Mouse (Mus musculus) Muller cell, postnatal 12 days (primary cell): ENCODE results near the gene Gsta3.
A peak's percentile ranks its signal among the peaks of the same experiment; 100 is the strongest.
"Not testable (repeated sequence)": the region's sequence is repeated elsewhere in the genome, so short reads cannot be mapped to it uniquely, and the experiment has no call there.

Source experiments
- DNase-seq: peaks from one replicate; pipeline ENCODE4 v3.0.0-alpha.2; 2015; ENCODE audit errors: inconsistent ontology term

Gsta3 gene

GRCm38 (mm10) chr1:21239911-21240898 lies at the start of gene Gsta3:
Gene Gsta3 (plus strand): TSS chr1:21240589.
- DNase-seq: no peak

DNA sequence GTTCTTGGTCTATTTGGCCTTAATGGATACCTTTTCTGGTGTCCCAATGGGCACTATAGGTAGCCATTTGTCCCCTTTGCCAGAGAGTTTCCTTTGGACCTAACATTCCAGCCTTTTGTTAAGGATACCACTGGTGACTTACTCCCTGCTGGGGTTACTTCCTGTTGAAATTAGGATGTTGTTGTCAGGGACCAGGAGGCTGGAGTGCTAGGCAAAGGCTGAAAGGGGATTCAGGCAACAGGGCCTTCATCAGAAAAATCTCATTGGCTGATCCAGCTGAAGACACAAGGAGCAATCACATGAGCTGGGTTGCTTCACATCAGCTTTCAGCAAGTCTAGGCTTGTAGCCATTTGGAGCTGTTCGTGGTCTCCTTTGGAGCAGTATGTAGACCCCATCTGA lies 34.1 kb upstream of the Gsta3 start:
- DNase-seq: no peak

DNA sequence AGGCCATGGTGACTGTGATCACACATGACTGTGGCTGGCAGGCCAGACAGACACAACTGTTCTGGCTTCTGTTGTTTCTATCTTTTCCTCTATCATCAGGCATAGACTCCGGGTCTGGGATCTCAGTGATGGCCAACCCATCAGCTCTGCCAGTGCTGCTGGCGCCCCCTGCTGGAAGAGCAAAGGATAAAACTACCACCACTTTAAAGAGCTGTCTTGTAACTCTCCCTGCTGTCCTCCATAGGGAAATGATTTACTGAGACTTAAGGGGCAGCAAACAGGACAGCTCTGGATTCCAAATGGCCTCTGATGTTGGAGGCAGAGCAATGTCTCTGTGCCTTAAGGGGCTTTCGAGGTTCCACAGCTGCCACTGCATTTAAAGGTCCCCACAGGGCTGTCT lies 26.9 kb upstream of the Gsta3 start:
- DNase-seq: not testable (repeated sequence)

DNA sequence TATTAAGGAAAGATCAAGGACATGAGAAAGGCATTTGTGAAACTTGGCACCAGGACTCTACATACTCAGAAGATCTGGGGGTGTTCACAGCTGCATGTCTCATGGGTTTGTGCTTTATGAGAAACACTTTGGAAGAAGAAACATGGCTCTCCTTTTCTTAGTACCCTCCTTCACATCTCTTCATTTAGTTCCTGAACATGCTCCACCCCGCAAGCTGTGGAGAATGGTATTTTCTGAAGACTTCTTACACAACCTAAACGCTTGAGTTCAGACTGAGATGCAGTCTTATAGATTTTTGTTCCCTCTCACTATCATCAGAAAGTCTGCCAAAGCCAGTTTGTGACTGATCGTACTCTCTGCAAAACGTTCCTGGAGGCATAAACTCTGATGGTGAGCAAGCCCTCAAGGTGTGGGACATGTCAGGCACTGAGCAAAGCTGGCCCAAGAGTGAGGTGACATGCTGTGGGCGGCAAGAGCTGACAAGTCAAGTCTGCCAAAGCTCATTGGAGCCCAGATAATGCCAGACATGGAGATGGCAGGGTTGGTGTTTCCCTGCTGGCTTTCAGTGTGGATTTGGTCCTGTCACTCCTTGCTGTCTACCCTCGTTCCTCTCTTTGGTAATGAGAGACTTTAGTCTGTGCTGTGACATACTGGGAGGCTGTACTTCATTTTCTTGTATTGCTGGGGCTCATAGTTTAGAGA lies 26.2 kb upstream of the Gsta3 start:
- DNase-seq: not testable (repeated sequence)

DNA sequence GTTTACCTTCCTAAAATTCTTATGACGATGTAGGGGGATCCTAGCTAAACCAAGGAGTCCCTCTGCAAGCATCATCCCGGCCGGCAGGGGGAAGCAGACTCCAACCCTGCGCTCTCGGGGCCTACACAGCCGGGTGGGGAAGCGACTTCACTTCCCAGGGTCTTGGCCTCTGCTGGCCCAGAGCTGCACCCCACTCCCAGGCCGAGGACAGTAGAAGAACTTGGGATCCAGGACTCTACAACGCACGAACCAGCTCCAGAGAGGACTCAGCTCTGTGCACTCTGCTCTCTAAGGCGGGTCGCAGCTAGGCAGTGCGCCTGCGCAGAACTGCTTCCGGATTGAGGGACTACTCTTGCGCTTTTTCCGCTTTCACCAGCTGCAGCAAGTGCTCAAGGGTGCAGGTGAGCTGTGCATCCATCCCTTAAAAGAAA lies 21.9 kb upstream of the Gsta3 start, which contains the start of gene Tmem14a:
TSS of gene Tmem14a (plus strand) at position 87 of the 431 bp plus-strand sequence.
- peak; percentile 86 for DNase-seq

DNA sequence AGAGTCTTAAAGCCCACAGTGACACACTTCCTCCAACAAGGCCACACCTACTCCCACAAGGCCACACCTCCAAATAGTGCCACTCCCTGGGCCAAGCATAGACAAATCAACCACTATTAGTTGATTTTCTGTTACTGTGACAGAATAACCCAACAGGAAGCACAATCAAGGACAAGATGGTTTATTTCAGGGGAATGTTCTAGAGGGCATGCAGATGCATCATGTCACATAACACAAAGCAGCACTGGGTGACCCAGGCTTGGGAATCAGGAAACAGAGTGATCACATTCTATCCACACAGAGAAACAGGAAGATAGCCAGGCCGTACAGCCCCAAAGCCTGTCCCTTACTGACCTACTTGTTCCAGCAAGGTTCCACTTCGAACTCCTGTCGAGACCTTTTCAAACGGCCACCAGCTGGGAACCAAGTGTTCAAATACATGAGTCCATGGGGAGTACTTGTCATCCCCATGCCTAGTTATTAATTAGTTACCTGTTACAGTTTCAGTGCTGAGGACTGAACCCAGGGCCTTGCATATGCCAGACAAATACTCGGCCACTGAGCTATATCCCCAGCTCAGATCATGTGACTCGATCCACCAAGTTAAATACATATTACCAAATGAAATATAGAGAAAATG lies 12.5 kb upstream of the Gsta3 start:
- no peak for DNase-seq

GRCm38 (mm10) chr1:21228740-21229722 lies 11.4 kb upstream of the Gsta3 start:
- not testable (repeated sequence) for DNase-seq

GRCm38 (mm10) chr1:21230376-21230775 lies 10.0 kb upstream of the Gsta3 start:
- DNase-seq: no peak

- peak; percentile 33 for DNase-seq
Observed at GRCm38 (mm10) chr1:21231744-21232464, 8.5 kb upstream of the Gsta3 start.

- no peak for DNase-seq
Observed at GRCm38 (mm10) chr1:21232516-21232915, 7.9 kb upstream of the Gsta3 start.

- DNase-seq: no peak
Observed at GRCm38 (mm10) chr1:21235359-21235758, 5.0 kb upstream of the Gsta3 start.

- no peak for DNase-seq
Observed at GRCm38 (mm10) chr1:21241096-21241495, 707 bp downstream of the Gsta3 start.

DNA sequence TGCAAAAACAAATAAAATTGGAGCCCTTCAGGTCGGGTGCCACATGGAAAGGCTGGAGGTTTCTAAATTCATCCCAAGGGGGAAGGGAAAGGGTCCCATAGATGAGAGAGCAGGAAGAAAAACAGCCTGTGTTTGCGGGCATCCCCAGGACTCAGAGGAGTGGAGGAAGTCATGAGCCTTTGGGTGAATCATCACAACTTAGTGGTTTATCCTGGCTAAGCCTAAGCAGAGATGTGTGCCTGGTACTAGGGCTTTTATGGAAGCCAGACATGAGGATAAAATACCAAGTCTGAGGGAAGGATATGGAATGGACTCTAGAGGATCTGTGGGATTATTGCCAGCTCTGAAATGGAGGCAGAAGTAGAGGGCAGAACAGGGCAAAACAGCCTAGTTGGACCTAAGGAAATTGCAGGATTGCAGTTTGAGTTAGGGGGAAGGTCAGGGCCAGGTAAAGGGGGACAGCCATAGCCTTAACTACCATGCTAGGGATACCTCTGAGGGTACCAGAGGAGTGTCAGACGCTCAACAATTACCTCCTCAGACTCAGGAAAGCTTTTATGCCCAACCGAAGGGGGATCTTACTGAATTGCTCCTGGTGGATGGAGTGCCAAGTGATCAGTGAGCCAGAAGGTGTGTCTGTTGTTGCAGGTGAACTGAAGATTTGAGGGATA lies 4.0 kb downstream of the Gsta3 start:
- DNase-seq: no peak

GRCm38 (mm10) chr1:21246136-21246535 lies 5.7 kb downstream of the Gsta3 start:
- no peak for DNase-seq

GRCm38 (mm10) chr1:21247896-21248295 lies 7.5 kb downstream of the Gsta3 start:
- no peak for DNase-seq

DNA sequence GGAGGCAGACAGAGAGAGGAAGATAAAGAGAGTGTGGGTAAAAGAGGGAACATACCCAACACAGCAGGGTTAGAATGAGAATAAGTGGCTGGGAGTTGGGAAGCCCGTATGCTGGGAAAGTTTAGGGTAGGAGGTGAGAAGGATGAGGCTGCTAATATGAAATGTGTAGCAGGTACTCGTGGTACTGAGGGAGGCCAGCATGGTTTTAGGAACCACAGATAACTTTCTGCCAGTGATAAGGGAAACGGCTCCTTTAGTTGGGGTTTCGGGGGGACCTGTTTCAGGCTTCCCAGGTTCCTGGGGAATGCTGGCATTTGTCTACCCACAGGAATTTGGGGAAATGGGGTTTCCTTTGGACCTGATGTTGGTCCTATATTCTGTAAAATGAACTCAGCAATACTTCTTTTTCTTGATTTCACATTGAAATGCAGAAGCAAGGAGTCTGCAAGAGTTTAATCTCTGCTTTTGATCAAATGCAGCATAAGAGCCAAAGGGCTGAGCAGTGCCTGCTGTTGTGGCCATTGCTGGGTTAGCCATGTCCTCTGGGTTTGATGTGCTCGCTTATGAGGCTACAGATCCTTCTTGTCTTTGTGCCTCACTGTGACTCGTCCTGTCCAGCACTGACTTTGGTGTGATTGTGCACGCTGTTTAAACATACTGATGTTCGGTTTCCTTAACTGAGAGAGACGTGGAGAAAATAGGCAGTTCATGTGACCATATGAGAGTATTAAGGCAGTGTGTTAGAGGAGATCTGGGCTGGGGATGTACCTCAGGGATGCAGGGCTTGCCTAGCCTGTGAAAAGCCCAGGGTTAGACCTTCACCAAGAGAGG lies 8.4 kb downstream of the Gsta3 start:
- DNase-seq: no peak

- no peak for DNase-seq
Observed at GRCm38 (mm10) chr1:21251661-21252060, 11.3 kb downstream of the Gsta3 start.

DNA sequence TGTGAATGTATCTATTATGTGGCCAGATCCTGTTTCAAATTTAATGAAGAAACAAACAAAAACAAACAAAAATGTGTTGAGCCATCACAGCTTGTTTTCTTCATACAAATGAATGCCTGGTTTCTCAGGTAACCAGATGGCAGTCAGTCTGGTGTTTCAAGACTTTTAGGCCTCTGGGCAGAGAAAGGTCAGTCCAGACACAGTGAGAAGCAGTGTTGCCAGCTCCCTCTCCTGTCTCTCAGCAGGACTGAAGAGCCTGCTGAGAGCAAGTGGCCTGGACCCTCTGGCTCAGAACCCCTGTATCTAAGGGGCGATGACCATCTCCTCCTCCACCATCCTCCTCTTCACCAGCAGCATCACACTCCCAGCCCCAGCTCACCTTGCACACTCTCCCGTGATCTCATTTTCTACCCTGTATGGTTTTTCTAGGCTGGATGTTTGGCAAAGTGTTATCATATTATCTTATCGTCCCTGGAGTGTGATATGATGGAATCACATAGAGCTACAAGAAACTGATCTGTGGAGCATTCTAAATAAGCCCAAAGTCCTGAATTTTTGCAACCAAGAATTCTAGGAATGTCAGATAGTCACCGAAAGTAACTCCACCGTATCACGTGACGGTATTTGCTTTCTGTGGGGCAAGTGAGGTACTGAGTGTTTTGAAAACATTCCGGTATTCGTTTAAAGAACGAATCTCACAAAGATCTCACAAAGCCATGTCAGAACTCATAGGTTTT lies 12.3 kb downstream of the Gsta3 start:
- DNase-seq: no peak
